Mouse (Mus musculus): ENCODE results near the gene Egfr. TPM values are rescaled to one million over a fixed set of nuclear protein-coding genes. Genes with fewer than 3 reads are reported as not detected.

The Egfr gene
- polyA plus RNA-seq, 1 experiment from 2014 or later = 4.3 TPM

GRCm38 (mm10) chr11:16813298-16813697 lies 61.3 kb downstream of the Egfr start:
- H3K9me3 ChIP-seq (ENCODE audit: control insufficient read depth, low read length) = no peaks in the 10 kb centered on the region
- ATAC-seq (replicated peaks; ENCODE audit: low FRiP score) (no peak), DNase-seq (ENCODE audit: low spot score) (no peak)
- H3K36me3 ChIP-seq (ENCODE audit: control insufficient read depth, insufficient read depth, low read length) = no peaks in the 10 kb centered on the region
- no peak overlapping the region for H3K9ac ChIP-seq (ENCODE audit: low read length)
- no peaks in the 10 kb centered on the region for H3K4me1 ChIP-seq (replicated peaks; ENCODE audit: control insufficient read depth, insufficient read depth, low read length)
- no peaks in the 10 kb centered on the region for H3K27me3 ChIP-seq (ENCODE audit: control insufficient read depth, insufficient read depth, low read length)
- H3K4me2 ChIP-seq (ENCODE audit: low read depth, low read length, severe bottlenecking) = no peak overlapping the region
- no peak overlapping the region for H3K27ac ChIP-seq (ENCODE audit: low read depth, low read length)
- no peak overlapping the region for H3K4me3 ChIP-seq (ENCODE audit: low read depth, low read length)

GRCm38 (mm10) chr11:16816414-16816813 lies 64.4 kb downstream of the Egfr start:
- no peaks in the 10 kb centered on the region for H3K27me3 ChIP-seq (ENCODE audit: control insufficient read depth, insufficient read depth, low read length)
- H3K9me3 ChIP-seq (ENCODE audit: control insufficient read depth, low read length) = no peaks in the 10 kb centered on the region
- H3K9ac ChIP-seq (ENCODE audit: low read length) = no peak overlapping the region
- no peak overlapping the region for H3K27ac ChIP-seq (ENCODE audit: low read depth, low read length)
- H3K4me3 ChIP-seq (ENCODE audit: low read depth, low read length) = no peak overlapping the region
- ATAC-seq (replicated peaks; ENCODE audit: low FRiP score) = no peak
- H3K4me2 ChIP-seq (ENCODE audit: low read depth, low read length, severe bottlenecking) = no peak overlapping the region
- no peaks in the 10 kb centered on the region for H3K36me3 ChIP-seq (ENCODE audit: control insufficient read depth, insufficient read depth, low read length)
- DNase-seq (ENCODE audit: low spot score) = no peak
- WGBS = 93% methylated on average over 9 of the region's 9 CpGs
- no peaks in the 10 kb centered on the region for H3K4me1 ChIP-seq (replicated peaks; ENCODE audit: control insufficient read depth, insufficient read depth, low read length)

- ATAC-seq (replicated peaks; ENCODE audit: low FRiP score) (no peak), DNase-seq (ENCODE audit: low spot score) (no peak)
- Histone ChIP-seq H3K4me1 (replicated peaks; ENCODE audit: control insufficient read depth, insufficient read depth, low read length) (no peaks in the 10 kb centered on the region), H3K27me3 (ENCODE audit: control insufficient read depth, insufficient read depth, low read length) (no peaks in the 10 kb centered on the region), H3K27ac (ENCODE audit: low read depth, low read length) (no peak overlapping the region), H3K9me3 (ENCODE audit: control insufficient read depth, low read length) (no peaks in the 10 kb centered on the region), H3K36me3 (ENCODE audit: control insufficient read depth, insufficient read depth, low read length) (no peaks in the 10 kb centered on the region), H3K4me3 (ENCODE audit: low read depth, low read length) (no peak overlapping the region), H3K4me2 (ENCODE audit: low read depth, low read length, severe bottlenecking) (no peak overlapping the region), H3K9ac (ENCODE audit: low read length) (no peak overlapping the region)
- 85% methylated on average over 6 of the region's 6 CpGs for WGBS
Observed at GRCm38 (mm10) chr11:16817336-16818034, 65.5 kb downstream of the Egfr start.

GRCm38 (mm10) chr11:16819424-16819823 lies 67.4 kb downstream of the Egfr start:
- no peak overlapping the region for H3K4me2 ChIP-seq (ENCODE audit: low read depth, low read length, severe bottlenecking)
- H3K9me3 ChIP-seq (ENCODE audit: control insufficient read depth, low read length) = no peaks in the 10 kb centered on the region
- H3K9ac ChIP-seq (ENCODE audit: low read length) = no peak overlapping the region
- no peak overlapping the region for H3K4me3 ChIP-seq (ENCODE audit: low read depth, low read length)
- ATAC-seq (replicated peaks; ENCODE audit: low FRiP score) (no peak), DNase-seq (ENCODE audit: low spot score) (no peak)
- 89% methylated on average over 1 of the region's 1 CpGs for WGBS
- no peaks in the 10 kb centered on the region for H3K27me3 ChIP-seq (ENCODE audit: control insufficient read depth, insufficient read depth, low read length)
- no peak overlapping the region for H3K27ac ChIP-seq (ENCODE audit: low read depth, low read length)
- no peaks in the 10 kb centered on the region for H3K36me3 ChIP-seq (ENCODE audit: control insufficient read depth, insufficient read depth, low read length)
- no peaks in the 10 kb centered on the region for H3K4me1 ChIP-seq (replicated peaks; ENCODE audit: control insufficient read depth, insufficient read depth, low read length)

GRCm38 (mm10) chr11:16820138-16820537 lies 68.1 kb downstream of the Egfr start:
- DNase-seq (ENCODE audit: low spot score) (no peak), ATAC-seq (replicated peaks; ENCODE audit: low FRiP score) (no peak)
- H3K9me3 ChIP-seq (ENCODE audit: control insufficient read depth, low read length) = no peaks in the 10 kb centered on the region
- H3K4me2 ChIP-seq (ENCODE audit: low read depth, low read length, severe bottlenecking) = no peak overlapping the region
- no peaks in the 10 kb centered on the region for H3K4me1 ChIP-seq (replicated peaks; ENCODE audit: control insufficient read depth, insufficient read depth, low read length)
- no peak overlapping the region for H3K9ac ChIP-seq (ENCODE audit: low read length)
- no peaks in the 10 kb centered on the region for H3K27me3 ChIP-seq (ENCODE audit: control insufficient read depth, insufficient read depth, low read length)
- no peak overlapping the region for H3K4me3 ChIP-seq (ENCODE audit: low read depth, low read length)
- 83% methylated on average over 6 of the region's 6 CpGs for WGBS
- H3K27ac ChIP-seq (ENCODE audit: low read depth, low read length) = no peak overlapping the region
- no peaks in the 10 kb centered on the region for H3K36me3 ChIP-seq (ENCODE audit: control insufficient read depth, insufficient read depth, low read length)

- ATAC-seq (replicated peaks; ENCODE audit: low FRiP score) = no peak
- Histone ChIP-seq H3K27ac (ENCODE audit: low read depth, low read length) (no peak overlapping the region), H3K4me1 (replicated peaks; ENCODE audit: control insufficient read depth, insufficient read depth, low read length) (no peaks in the 10 kb centered on the region), H3K4me3 (ENCODE audit: low read depth, low read length) (no peak overlapping the region), H3K4me2 (ENCODE audit: low read depth, low read length, severe bottlenecking) (no peak overlapping the region), H3K9ac (ENCODE audit: low read length) (no peak overlapping the region), H3K27me3 (ENCODE audit: control insufficient read depth, insufficient read depth, low read length) (no peaks in the 10 kb centered on the region), H3K9me3 (ENCODE audit: control insufficient read depth, low read length) (no peaks in the 10 kb centered on the region), H3K36me3 (ENCODE audit: control insufficient read depth, insufficient read depth, low read length) (no peaks in the 10 kb centered on the region)
- no peak for DNase-seq (ENCODE audit: low spot score)
- WGBS = 89% methylated on average over 6 of the region's 6 CpGs
Observed at GRCm38 (mm10) chr11:16821668-16822254, 69.8 kb downstream of the Egfr start.

- WGBS = 40% methylated on average over 4 of the region's 4 CpGs
- H3K27ac ChIP-seq (ENCODE audit: low read depth, low read length) = no peak overlapping the region
- no peak overlapping the region for H3K9ac ChIP-seq (ENCODE audit: low read length)
- H3K4me3 ChIP-seq (ENCODE audit: low read depth, low read length) = no peak overlapping the region
- DNase-seq (ENCODE audit: low spot score) (no peak), ATAC-seq (replicated peaks; ENCODE audit: low FRiP score) (0 out of 2 replicates have a peak, but pooled peaks have one; percentile 27)
- no peaks in the 10 kb centered on the region for H3K4me1 ChIP-seq (replicated peaks; ENCODE audit: control insufficient read depth, insufficient read depth, low read length)
- no peak overlapping the region for H3K4me2 ChIP-seq (ENCODE audit: low read depth, low read length, severe bottlenecking)
- H3K27me3 ChIP-seq (ENCODE audit: control insufficient read depth, insufficient read depth, low read length) = no peaks in the 10 kb centered on the region
- no peaks in the 10 kb centered on the region for H3K9me3 ChIP-seq (ENCODE audit: control insufficient read depth, low read length)
- no peaks in the 10 kb centered on the region for H3K36me3 ChIP-seq (ENCODE audit: control insufficient read depth, insufficient read depth, low read length)
Observed at GRCm38 (mm10) chr11:16823830-16824545, 72.0 kb downstream of the Egfr start.

- WGBS = 87% methylated on average over 3 of the region's 3 CpGs
- no peak for ATAC-seq (replicated peaks; ENCODE audit: low FRiP score)
- no peaks in the 10 kb centered on the region for H3K27me3 ChIP-seq (ENCODE audit: control insufficient read depth, insufficient read depth, low read length)
- H3K36me3 ChIP-seq (ENCODE audit: control insufficient read depth, insufficient read depth, low read length) = no peaks in the 10 kb centered on the region
- H3K4me2 ChIP-seq (ENCODE audit: low read depth, low read length, severe bottlenecking) = no peak overlapping the region
- H3K27ac ChIP-seq (ENCODE audit: low read depth, low read length) = no peak overlapping the region
- no peaks in the 10 kb centered on the region for H3K9me3 ChIP-seq (ENCODE audit: control insufficient read depth, low read length)
- H3K4me3 ChIP-seq (ENCODE audit: low read depth, low read length) = no peak overlapping the region
- no peak overlapping the region for H3K9ac ChIP-seq (ENCODE audit: low read length)
- no peak for DNase-seq (ENCODE audit: low spot score)
- no peaks in the 10 kb centered on the region for H3K4me1 ChIP-seq (replicated peaks; ENCODE audit: control insufficient read depth, insufficient read depth, low read length)
Observed at GRCm38 (mm10) chr11:16829468-16829867, 77.5 kb downstream of the Egfr start.

All from forebrain, embryonic 11.5 days (tissue).